Mouse (Mus musculus) thymus, postnatal 10 days (tissue): Measurements from ENCODE around the gene Slc3a1.

ENCODE experiments used
- DNase-seq, 2 experiments: peaks; one replicate each; pipeline ENCODE4 v3.0.0; 2021; ENCODE audit warnings: low spot score in 2 of 2

The Slc3a1 gene

GRCm38 (mm10) chr17:85089011-85089410 lies 60.8 kb downstream of the Slc3a1 start:
- DNase-seq = no peak

- DNase-seq = peak in 1 of 2 experiments; percentile 9
These were observed 61.4 kb downstream of the Slc3a1 start for GRCm38 (mm10) chr17:85089621-85090020.

- peak; percentile 91 to 93 for DNase-seq
These were observed 62.2 kb downstream of the Slc3a1 start, which contains the start of the genes Prepl and Camkmt for GRCm38 (mm10) chr17:85090120-85091099. Gene Prepl (minus strand): TSS chr17:85090241. Gene Camkmt (plus strand): TSS chr17:85090552.

GRCm38 (mm10) chr17:85091762-85092161 lies 63.6 kb downstream of the Slc3a1 start:
- no peak for DNase-seq

- DNase-seq = no peak
These were observed 68.2 kb downstream of the Slc3a1 start for GRCm38 (mm10) chr17:85096396-85096795.

- DNase-seq = no peak
These were observed 70.6 kb downstream of the Slc3a1 start for GRCm38 (mm10) chr17:85098677-85099323.

GRCm38 (mm10) chr17:85100232-85100631 lies 72.1 kb downstream of the Slc3a1 start:
- DNase-seq = no peak

- DNase-seq = no peak
These were observed 73.6 kb downstream of the Slc3a1 start for GRCm38 (mm10) chr17:85101751-85102150.

GRCm38 (mm10) chr17:85103310-85103709 lies 75.1 kb downstream of the Slc3a1 start:
- no peak for DNase-seq

GRCm38 (mm10) chr17:85110640-85111039 lies 82.5 kb downstream of the Slc3a1 start:
- no peak for DNase-seq

GRCm38 (mm10) chr17:85113441-85113840 lies 85.3 kb downstream of the Slc3a1 start:
- DNase-seq = no peak
